Mouse (Mus musculus) myocyte (in vitro differentiated cells): Measurements from ENCODE around the gene Macrod1.

ENCODE experiments used
- CEBPB ChIP-seq: IDR thresholded peaks from 2 replicates; pipeline ENCODE4 v1.6.1; 2011; ENCODE audit warnings: mild to moderate bottlenecking, moderate library complexity; ENCODE audit not compliant: poor library complexity, insufficient read depth, severe bottlenecking
- E2F4 ChIP-seq: IDR thresholded peaks from one replicate; pipeline ENCODE4 v1.6.1; 2011; ENCODE audit warnings: mild to moderate bottlenecking, control low read depth, moderate library complexity; ENCODE audit not compliant: insufficient read depth
- MAX ChIP-seq: IDR thresholded peaks from one replicate; pipeline ENCODE4 v1.6.1; 2011; ENCODE audit warnings: low read depth, mild to moderate bottlenecking, control low read depth
- MYOG ChIP-seq, 3 experiments: IDR thresholded peaks; one replicate each; pipeline ENCODE4 v1.6.1; 2011; ENCODE audit warnings: control low read depth in 2 of 3, low read depth in 2 of 3, mild to moderate bottlenecking in 2 of 3; ENCODE audit not compliant: insufficient read length in 2 of 3, control insufficient read depth in 1 of 3, insufficient read depth in 1 of 3
- POLR2A ChIP-seq: IDR thresholded peaks from one replicate; pipeline ENCODE4 v1.6.1; 2011; ENCODE audit warnings: low read depth, mild to moderate bottlenecking, control low read depth, moderate library complexity; ENCODE audit not compliant: insufficient read length
- TCF12 ChIP-seq: IDR thresholded peaks from one replicate; pipeline ENCODE4 v1.6.1; 2011; ENCODE audit warnings: mild to moderate bottlenecking, control low read depth; ENCODE audit not compliant: poor library complexity, insufficient read depth, severe bottlenecking
- USF1 ChIP-seq: IDR thresholded peaks from one replicate; pipeline ENCODE4 v1.6.1; 2011; ENCODE audit warnings: low read depth, mild to moderate bottlenecking, control low read depth, moderate library complexity

DNA sequence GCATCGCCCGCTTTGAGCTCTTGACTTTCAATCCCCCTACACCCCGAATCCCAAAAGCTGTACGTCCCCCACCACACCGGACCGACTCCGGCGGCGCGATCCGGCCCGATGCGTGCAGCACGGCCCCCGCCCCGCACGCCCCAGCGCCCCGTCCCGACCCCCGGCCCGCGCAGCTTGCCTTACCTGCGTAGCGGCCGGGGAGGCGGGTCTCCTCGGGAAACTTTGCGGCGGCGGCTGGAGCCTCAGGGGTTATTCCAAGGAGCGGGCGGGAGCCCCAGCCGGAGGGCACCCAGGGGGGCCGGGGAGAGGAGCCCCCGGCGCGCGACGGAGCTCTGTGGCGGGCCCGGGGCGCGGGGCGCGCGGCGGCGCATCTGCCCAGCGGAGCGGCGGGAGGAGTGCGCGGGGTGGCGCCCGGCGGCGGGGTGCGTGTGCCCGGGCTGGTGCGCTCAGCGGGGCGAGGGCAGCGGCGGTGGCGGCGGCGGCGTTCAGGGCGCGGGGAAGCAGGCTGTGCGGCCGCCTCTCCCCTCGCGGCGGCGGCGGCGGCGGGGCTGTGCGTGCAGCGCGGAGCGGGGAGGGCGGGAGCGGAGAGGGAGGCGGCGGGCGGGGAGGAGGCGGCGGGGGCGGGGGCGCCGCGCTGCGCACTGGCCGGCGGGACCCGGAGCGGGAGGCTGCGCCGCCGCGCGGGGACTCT, 109.0 kb downstream of the Macrod1 start:
- TF ChIP-seq MAX (no peak), USF1 (no peak), TCF12 (no peak), POLR2A (no peak), MYOG (IDR thresholded peaks at IDR 0.05; ENCODE audit: control insufficient read depth in 1 of 3, insufficient read depth in 1 of 3, insufficient read length in 2 of 3, low read depth in 2 of 3) (no peak), E2F4 (no peak), CEBPB (no peak)
